Mouse (Mus musculus) liver, embryonic 14.5 days (tissue): ENCODE results near the gene Bbox1. TPM values are rescaled to one million over a fixed set of nuclear protein-coding genes. Genes with fewer than 3 reads are reported as not detected.

Experiments
- ATAC-seq: fragments of 200-750 bp; cut with Nextera tagmentation; 2 replicates; pipeline ENCODE4 v1.8.0; 2017; ENCODE audit warnings: moderate number of reproducible peaks, mild to moderate bottlenecking, moderate library complexity; ENCODE audit not compliant: insufficient read depth
- DNase-seq, 3 experiments: peaks; one replicate each; pipeline ENCODE4 v3.0.0-alpha.2; 2012 to 2013; ENCODE audit warnings: low read depth in 3 of 3, low spot score in 3 of 3
- H3K27ac ChIP-seq: fragments of 300-500 bp; sonication (generic); 2 replicates; pipeline ENCODE4 v1.5.1; 2014; ENCODE audit warnings: moderate library complexity, mild to moderate bottlenecking, control low read depth, inconsistent platforms
- H3K27me3 ChIP-seq: fragments of 300-500 bp; sonication (generic); 2 replicates; pipeline ENCODE4 v1.6.1; 2014; ENCODE audit warnings: mild to moderate bottlenecking, low read length, moderate library complexity; ENCODE audit not compliant: control insufficient read depth, insufficient read depth
- H3K36me3 ChIP-seq: fragments of 300-500 bp; sonication (generic); replicated peaks from 2 replicates; pipeline ENCODE4 v1.6.1; 2014; ENCODE audit warnings: low read depth; ENCODE audit not compliant: control insufficient read depth, insufficient read depth
- H3K4me1 ChIP-seq, 2 experiments: fragments of 200-500 bp in 1 of 2; fragments of 300-500 bp in 1 of 2; sonication (generic) in 1 of 2; replicated peaks; 2 replicates each; pipeline ENCODE4 v1.6.1; 2012 to 2014; ENCODE audit warnings: antibody characterized with exemption in 1 of 2, inconsistent platforms in 1 of 2, low read length in 1 of 2; ENCODE audit not compliant: control insufficient read depth in 2 of 2, insufficient read depth in 2 of 2
- H3K4me2 ChIP-seq: fragments of 300-500 bp; sonication (generic); 2 replicates; pipeline ENCODE4 v1.6.1; 2014; ENCODE audit warnings: low read depth, mild to moderate bottlenecking, control low read depth, moderate library complexity
- H3K4me3 ChIP-seq, 2 experiments: fragments of 200-500 bp in 1 of 2; fragments of 300-500 bp in 1 of 2; sonication (generic) in 1 of 2; 2 replicates each; pipeline ENCODE4 v1.5.1; 2012 to 2014; ENCODE audit warnings: low read depth in 2 of 2, low read length in 2 of 2, mild to moderate bottlenecking in 2 of 2, control low read depth in 1 of 2, inconsistent platforms in 1 of 2, moderate library complexity in 1 of 2; ENCODE audit not compliant: insufficient read depth in 1 of 2
- H3K9ac ChIP-seq: fragments of 300-500 bp; sonication (generic); replicated peaks from 2 replicates; pipeline ENCODE4 v1.6.1; 2014; ENCODE audit warnings: mild to moderate bottlenecking, control low read depth, moderate library complexity
- H3K9me3 ChIP-seq: fragments of 300-500 bp; sonication (generic); 2 replicates; pipeline ENCODE4 v1.6.1; 2016; ENCODE audit warnings: low read length, mixed read lengths; ENCODE audit not compliant: control insufficient read depth
- CTCF ChIP-seq: IDR thresholded peaks from 2 replicates; pipeline ENCODE4 v1.5.1; 2016; ENCODE audit warnings: antibody characterized with exemption, low read depth, control low read depth
- EP300 ChIP-seq: IDR thresholded peaks from 2 replicates; pipeline ENCODE4 v1.6.1; 2016; ENCODE audit warnings: antibody characterized with exemption, low read depth
- WGBS: fragments of 180-500 bp; shearing (Covaris S2); extraction: QIAGEN DNeasy Blood & Tissue Kit; methylation state at CpG from one replicate; pipeline ENCODE4 v1.1.7; 2014; ENCODE audit not compliant: insufficient replicate concordance; 5-methylcytosine and 5-hydroxymethylcytosine counted together
- polyA plus RNA-seq, 2 experiments: library from polyadenylated mRNA; depleted of rRNA in 1 of 2; stranded (reverse) in 1 of 2; unstranded in 1 of 2; fragments of >200 nt; fragmentation: Nextera tagmentation in 1 of 2; extraction: Ambion mirVana in 1 of 2; gene quantifications; 2 replicates each; pipeline versions ENCODE4 v1.2.1 to v1.2.3; 2012 to 2014

The Bbox1 gene
- polyA plus RNA-seq, 2 experiments: 2.2 to 6.5 TPM

GRCm38 (mm10) chr2:110229143-110230087 is 84.9 kb downstream of the Bbox1 start:
- H3K9me3 ChIP-seq: no peaks in the 10 kb centered on the region
- no peaks in the 10 kb centered on the region for H3K27me3 ChIP-seq
- no peaks in the 10 kb centered on the region for H3K36me3 ChIP-seq
- no peak overlapping the region for H3K4me3 ChIP-seq
- WGBS: 16% methylated on average over 15 of the region's 15 CpGs
- H3K9ac ChIP-seq: no peak overlapping the region
- TF ChIP-seq CTCF (peak; percentile 61), EP300 (no peak)
- H3K27ac ChIP-seq: no peak overlapping the region
- H3K4me2 ChIP-seq: no peak overlapping the region
- no peaks in the 10 kb centered on the region for H3K4me1 ChIP-seq
- ATAC-seq: peak; percentile 35; the same call in 1 of the 2 replicates
- peak; percentile 20 to 35 (median 26) for DNase-seq

GRCm38 (mm10) chr2:110226421-110226820 is 87.9 kb downstream of the Bbox1 start:
- H3K27ac ChIP-seq: no peak overlapping the region
- TF ChIP-seq CTCF: no peak
- TF ChIP-seq EP300: no peak
- no peak overlapping the region for H3K4me3 ChIP-seq
- no peaks in the 10 kb centered on the region for H3K9me3 ChIP-seq
- H3K27me3 ChIP-seq: no peaks in the 10 kb centered on the region
- H3K9ac ChIP-seq: no peak overlapping the region
- ATAC-seq (no peak), DNase-seq (no peak)
- H3K36me3 ChIP-seq: no peaks in the 10 kb centered on the region
- no peaks in the 10 kb centered on the region for H3K4me1 ChIP-seq
- 35% methylated on average over 4 of the region's 4 CpGs for WGBS
- H3K4me2 ChIP-seq: no peak overlapping the region

- H3K27ac ChIP-seq: no peak overlapping the region
- DNase-seq: no peak
- no peak for ATAC-seq
These were observed 88.4 kb downstream of the Bbox1 start for GRCm38 (mm10) chr2:110225969-110226368.

GRCm38 (mm10) chr2:110222793-110223192 is 91.6 kb downstream of the Bbox1 start:
- Histone ChIP-seq H3K9ac (no peak overlapping the region), H3K4me2 (no peak overlapping the region), H3K36me3 (no peaks in the 10 kb centered on the region), H3K27ac (no peak overlapping the region), H3K4me1 (no peaks in the 10 kb centered on the region), H3K9me3 (no peaks in the 10 kb centered on the region), H3K4me3 (no peak overlapping the region), H3K27me3 (no peaks in the 10 kb centered on the region)
- no peak for ATAC-seq
- no peak for TF ChIP-seq CTCF
- DNase-seq: no peak
- WGBS: 54% methylated on average over 2 of the region's 2 CpGs

More at GRCm38 (mm10) chr2:110225969-110226368, 88.4 kb downstream of the Bbox1 start:
- no peak for TF ChIP-seq CTCF
- TF ChIP-seq EP300: no peak
- H3K4me1 ChIP-seq: no peaks in the 10 kb centered on the region
- no peaks in the 10 kb centered on the region for H3K36me3 ChIP-seq
- H3K4me3 ChIP-seq: no peak overlapping the region
- H3K9me3 ChIP-seq: no peaks in the 10 kb centered on the region
- no peak overlapping the region for H3K4me2 ChIP-seq
- no peaks in the 10 kb centered on the region for H3K27me3 ChIP-seq
- H3K9ac ChIP-seq: no peak overlapping the region

GRCm38 (mm10) chr2:110220492-110220891 is 93.9 kb downstream of the Bbox1 start:
- Histone ChIP-seq H3K36me3 (no peaks in the 10 kb centered on the region), H3K4me3 (no peak overlapping the region), H3K4me2 (no peak overlapping the region), H3K27me3 (no peaks in the 10 kb centered on the region), H3K4me1 (no peaks in the 10 kb centered on the region), H3K9me3 (no peaks in the 10 kb centered on the region), H3K27ac (no peak overlapping the region), H3K9ac (no peak overlapping the region)
- WGBS: 52% methylated on average over 1 of the region's 1 CpGs
- no peak for TF ChIP-seq CTCF
- TF ChIP-seq EP300: no peak
- ATAC-seq (no peak), DNase-seq (no peak)
